Mouse (Mus musculus): ENCODE results near the gene Sdk1.

Gene Sdk1

DNA sequence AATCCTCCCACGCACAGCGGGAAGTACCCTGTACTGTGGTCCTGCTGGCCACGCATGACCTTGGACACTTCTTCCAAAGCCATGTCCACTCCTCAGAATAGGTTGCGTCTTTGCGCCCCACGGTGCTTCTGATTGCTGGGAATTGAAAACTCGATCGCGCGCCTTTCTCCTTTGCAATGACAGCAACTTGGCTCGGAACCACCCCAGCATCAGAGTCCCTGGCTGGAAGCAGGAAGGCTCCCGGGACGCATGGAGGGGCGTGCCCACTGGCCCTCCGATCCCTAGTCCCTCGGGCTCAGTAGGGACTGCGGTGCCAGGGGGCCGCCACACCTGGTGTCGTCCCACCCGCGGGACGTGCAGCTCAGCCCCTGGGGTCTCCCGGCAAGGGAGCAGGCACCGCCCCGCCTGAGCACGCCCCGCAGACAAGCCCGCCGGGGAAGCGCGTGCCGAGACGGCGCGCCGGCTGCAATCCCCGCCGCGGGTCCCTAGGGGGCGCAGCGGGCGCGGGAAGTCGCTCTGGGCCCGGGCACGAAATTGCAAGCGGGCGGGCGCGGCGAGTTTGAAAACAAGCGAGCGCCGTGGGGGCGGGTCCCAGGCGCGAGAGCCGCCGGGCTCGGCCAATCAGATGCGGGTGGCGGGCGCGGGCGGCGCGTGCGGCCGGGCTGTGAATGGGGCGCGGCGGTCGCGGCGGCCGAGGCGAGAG is at the start of gene Sdk1:
Sdk1 (plus strand) TSS at position 650 of the 703 bp plus-strand sequence.
- DNase-seq = peak; percentile 98

- no peak for DNase-seq
These were observed 44.0 kb upstream of the Sdk1 start for GRCm38 (mm10) chr5:141197278-141197677.

DNA sequence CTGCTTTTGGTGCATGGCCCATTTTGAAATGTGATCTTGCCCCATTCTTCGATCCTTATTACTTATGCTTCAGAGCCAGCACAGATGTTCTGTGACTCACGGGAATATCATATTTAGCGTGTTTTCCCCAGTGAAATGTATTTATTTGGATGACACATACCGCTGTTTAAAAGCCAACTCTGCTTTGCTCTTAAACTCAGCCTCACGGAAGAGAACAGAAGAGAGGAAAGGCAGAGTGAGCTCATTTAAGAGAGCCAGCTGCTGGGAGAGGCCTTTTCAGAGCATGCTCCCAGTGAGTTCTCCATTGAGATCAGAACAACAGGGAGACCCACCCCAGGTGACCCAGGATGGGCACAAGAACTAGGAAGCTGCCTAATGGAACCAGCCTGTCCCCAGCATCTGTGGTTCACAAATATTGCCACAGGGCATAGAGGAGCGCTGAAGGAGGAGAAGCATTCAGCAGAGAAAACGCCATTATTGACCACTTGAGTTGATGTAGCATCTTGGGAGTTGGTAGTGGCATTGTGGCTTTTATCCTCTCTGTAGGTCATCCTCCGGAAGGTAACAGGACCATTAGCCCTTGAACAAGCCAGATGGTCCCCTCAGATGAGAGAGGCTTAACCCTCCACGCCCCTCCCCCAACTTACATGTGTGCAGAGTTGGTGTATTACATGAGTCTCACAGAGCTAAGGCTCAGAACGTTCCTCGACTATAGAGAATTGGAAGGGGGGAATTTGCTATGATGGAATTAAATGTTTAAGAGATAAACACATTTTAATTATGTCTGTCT is 38.8 kb upstream of the Sdk1 start:
- peak; percentile 70 for DNase-seq

DNA sequence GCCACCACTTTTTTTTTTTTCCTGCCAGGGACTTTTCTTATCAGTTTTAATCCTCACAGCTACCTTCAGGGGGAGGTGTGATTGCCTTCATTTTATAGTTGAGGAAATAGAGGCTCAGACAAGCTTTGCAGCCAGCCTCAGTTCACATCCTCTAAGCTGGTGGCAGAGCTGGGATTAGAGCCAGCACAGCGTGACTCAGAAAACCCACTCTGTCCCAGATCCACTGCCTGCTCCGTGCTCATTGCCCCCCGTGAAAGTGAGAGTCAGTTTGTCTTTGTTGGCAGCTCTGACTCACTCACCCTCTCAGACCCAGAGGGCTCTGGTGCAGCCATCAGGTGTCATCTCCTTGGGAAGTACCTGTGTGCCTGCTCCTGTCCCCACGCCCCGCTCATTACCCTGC is 34.2 kb upstream of the Sdk1 start:
- DNase-seq = peak; percentile 64

DNA sequence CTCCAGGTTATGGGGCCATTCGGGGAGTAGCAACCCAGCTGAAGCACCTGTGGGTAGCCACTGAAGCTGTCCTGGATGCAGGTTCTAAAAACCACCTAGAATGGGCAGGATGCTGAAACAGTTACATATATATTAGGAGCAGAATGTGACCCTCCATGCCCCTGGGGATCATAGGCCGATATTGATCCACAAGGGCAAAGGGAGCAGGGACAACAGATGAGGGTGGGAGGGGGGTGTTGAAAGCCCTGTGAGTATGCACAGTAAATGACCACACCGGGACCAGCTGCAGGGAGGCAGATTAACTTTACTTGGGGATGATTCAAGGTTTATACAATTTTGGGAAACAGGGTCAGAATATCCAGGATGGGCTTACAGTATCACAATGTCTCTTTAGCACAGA is 16.0 kb upstream of the Sdk1 start:
- DNase-seq = no peak

- DNase-seq = no peak
These were observed 7.0 kb upstream of the Sdk1 start for GRCm38 (mm10) chr5:141234326-141234725.

DNA sequence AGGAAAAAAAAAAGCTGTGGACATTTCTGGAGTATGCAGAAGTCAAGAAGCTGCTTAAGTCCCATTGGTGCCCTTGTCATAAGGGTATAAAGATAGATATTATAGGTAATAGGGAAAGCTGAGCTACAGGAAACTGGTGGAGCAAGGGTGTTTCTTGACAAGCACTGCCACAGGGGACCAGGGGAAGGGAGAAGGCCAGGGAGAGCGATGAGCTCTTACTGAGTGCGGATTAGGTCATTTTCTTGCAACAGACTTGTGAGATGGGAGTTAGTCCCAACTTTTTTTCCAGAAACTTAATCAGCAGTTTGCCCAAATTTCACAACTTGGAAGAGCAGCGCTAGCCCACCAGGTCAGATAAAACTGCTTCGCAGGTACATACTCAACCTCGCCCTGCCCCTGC is 1.9 kb upstream of the Sdk1 start:
- no peak for DNase-seq

- peak; percentile 15 for DNase-seq
These were observed 849 bp upstream of the Sdk1 start for GRCm38 (mm10) chr5:141240441-141240840.

DNA sequence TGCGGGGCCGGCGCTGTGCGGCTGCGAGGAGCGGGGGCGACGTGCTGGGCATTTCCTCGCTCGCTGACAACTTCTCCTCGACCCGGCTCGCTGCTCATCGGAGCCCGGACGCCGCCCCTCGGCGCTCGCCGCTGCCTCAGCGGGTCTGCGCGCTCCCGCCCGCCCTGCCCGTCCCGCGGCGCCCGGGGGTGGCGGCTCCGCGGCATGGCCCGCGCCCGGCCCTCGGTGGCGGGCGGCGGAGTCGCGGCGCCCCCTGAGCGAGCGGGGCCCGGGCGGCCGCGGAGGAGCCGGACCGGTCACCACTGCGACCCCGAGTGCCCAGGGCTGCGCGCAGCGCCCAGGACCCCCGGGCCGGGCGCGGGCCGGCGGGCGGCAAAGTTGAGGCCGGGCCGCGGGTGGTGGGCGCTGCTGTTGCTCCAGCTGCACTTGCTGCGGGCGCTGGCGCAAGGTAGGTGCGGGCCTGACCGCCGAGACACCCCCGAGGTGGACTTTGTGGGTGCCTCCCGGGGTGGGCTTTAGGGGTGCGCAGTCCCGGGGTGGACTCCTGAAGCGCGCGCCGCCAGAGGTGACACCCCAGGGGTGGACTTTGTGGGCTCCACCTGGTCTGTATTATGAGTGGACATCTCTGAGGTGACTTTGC is 475 bp downstream of the Sdk1 start:
- DNase-seq = no peak

DNA sequence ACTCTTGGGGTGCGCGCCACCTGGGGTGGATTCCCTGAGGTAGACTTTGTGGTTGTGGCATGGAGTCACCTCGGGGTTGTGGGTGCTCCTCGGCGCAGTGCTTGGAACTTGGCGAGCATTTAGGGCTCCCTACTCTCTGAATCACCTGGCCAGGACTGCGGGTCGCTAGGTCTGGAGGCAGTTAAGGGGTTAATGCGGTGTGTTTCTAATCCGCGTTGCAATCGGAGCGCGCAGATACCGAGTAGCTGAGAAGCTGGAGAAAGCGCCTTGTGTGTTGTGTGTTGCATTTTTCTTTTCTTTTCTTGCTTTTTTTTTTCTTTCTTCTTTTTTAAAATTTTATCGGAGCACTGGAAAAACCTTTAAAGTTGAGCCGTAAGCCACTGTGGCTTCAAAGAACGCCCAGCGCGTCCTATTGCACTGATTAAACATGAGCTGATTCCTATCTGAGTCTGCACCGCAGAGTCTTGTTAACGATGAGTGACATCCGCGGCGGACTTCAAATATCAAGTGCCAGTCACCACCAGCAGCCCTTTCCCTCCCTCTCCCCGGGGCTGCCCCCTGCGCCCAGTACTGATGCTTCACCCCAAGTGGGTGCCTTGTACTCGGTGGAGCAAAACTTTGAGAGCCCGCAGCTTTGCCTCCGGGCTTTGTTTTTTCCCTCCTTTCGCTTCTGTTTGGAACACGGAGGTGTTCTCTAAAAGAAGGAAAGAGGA is 2.1 kb downstream of the Sdk1 start:
- peak; percentile 64 for DNase-seq

DNA sequence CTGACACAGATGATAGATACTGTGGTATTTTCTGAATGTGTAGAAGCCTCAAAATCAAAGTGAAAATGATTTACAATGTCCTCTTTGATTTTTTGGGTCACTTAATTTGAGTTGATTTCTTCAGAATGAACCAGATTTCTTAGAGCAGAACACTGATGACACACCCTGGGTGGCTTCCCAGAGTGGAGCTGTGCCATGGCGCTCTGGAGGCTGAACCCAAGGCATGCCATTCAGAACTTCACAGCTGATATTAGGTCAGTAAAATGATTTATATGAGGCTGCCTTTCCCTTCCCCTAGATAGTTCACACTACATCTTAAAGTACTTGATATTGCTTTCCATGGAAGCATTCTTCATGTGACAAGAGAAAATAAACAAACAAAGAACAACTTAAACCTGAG is 23.0 kb downstream of the Sdk1 start:
- DNase-seq = no peak

DNA sequence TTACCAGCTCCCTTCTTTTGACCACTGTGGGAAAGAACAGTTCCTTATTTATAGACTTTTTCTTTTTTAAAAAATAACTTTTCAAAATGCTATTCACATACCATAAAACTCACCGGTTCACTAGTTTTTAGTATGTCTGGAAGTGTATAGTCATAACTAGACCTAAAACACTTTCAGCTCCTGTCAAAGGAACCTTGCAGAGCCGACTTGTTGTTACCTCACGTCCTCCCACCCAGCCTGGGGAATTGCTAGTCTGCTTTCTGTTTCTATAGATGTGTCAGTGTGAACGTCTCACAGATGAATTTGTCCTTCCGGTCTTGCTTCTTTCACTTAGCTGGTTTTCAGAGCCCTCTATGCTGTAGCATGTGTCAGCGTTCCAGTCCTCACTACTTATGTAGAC is 35.8 kb downstream of the Sdk1 start:
- no peak for DNase-seq

- DNase-seq = no peak
These were observed 40.5 kb downstream of the Sdk1 start for GRCm38 (mm10) chr5:141281751-141282150.

GRCm38 (mm10) chr5:141289611-141290010 is 48.3 kb downstream of the Sdk1 start:
- no peak for DNase-seq

DNA sequence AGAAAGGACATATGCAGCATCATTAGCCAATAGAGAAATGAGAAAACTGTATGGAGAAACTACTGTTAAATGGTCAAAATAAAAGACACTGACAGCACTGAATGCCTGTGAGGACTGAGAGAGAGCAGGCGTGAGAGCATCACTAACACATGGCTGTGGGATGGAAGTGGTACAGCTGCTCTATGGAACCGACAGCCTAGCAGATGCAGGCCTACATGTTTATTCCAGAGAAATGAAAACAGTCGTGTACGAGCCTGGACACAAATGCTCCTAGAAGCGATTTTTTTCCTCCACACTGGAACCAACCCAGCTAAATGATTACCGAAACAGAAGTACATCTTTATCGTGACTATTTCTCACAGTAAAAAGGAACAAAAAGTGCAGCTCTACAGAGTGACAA is 54.0 kb downstream of the Sdk1 start:
- no peak for DNase-seq

DNA sequence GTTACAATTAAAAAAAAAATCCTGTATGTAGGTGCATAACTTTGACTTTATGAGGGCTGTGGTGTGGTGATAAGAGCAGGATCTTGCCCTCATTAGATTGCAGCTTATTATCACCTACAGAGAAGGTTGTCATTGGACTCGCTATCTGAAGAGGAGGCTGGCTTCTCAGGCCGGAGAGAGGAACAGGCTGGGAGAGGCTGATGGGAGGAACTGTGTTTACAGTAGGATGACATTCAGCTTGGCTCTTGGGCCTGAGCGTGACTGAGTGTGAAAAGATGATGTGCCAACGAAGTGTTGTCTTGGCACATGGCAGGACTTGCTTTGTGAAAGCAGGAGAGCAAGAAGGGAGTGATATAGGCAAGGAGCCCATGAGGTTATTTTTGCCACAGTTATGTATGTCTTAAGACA is 61.0 kb downstream of the Sdk1 start:
- DNase-seq = no peak

DNA sequence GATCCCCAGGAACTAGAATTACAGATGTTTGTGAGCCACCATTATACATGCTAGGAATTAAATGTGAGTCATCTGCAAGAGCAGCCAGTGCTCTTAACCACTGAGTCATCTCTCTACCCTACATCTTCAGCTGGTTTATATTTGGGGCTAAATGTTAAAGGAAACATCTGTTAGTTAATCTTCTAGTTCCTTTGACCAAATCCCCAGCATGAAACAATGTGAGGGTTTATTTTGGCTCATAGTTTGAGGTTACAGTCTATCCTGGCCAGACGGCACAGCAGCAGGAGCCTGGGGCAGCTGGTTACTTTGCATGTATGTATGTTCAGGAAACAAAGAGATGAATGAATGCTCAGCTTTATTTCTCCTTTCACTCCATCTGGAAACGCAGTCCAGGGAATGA is 62.5 kb downstream of the Sdk1 start:
- DNase-seq = no peak

GRCm38 (mm10) chr5:141304706-141305105 is 63.4 kb downstream of the Sdk1 start:
- no peak for DNase-seq

GRCm38 (mm10) chr5:141310641-141311040 is 69.4 kb downstream of the Sdk1 start:
- no peak for DNase-seq

DNA sequence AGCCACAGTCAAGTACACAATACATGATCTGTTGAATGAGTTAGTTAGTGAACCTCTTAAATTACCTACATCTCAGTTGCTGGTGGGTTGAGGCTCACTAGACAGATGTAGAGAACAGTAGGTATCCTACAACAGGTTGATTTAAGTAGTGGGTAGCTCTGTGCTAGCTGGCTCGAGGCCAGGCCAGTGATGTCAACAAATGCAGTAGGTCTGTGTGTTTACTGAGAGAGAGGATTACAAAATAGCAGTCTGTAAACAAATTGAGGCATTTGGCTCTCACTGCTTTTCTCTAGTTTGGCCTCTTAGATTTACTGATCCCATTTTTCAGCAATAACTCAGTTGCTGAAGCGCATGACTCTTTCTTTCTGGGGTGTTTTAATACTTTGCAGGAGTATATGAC is 70.5 kb downstream of the Sdk1 start:
- no peak for DNase-seq

DNA sequence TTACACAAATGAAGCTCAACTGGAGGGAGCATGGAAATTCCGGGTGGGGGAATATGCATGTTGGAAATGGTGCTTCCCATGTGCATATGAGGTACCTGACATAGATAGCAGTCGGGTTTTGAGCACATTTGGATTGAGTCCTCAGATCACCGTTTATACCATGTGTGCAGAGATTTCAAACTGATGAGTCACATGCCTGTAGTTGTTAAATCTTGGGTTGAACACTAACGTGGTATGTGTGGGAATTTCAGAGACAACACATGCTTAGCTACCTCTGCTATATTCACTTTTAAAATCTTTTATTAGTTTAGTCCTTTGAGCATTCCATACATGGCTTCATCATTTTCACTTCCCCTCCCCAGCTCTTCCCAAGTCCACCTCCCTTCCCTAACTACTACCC is 71.0 kb downstream of the Sdk1 start:
- DNase-seq = no peak

- peak; percentile 19 for DNase-seq
These were observed 75.8 kb downstream of the Sdk1 start for GRCm38 (mm10) chr5:141317095-141317494.

DNA sequence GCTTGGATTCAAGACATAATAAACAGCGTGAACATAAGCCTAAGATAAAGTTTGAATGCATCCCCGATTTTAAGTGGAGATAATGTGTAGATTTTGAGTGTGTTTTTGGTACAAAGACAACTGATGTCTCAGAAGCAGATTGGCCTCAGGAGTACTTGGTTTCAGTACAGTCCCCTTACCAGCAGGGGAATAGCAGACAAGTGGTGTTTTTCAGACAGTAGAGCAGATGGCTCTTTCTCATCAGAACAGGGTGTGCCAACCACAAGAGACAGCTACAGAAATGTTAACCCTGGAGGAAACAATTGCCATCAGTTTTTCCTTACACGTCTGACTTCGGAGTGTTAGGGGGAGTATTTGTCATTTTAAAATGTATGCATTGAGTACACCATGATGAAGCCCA is 83.6 kb downstream of the Sdk1 start:
- DNase-seq = no peak
